Mouse (Mus musculus) small intestine, adult 2 months (tissue): Measurements from ENCODE around the gene 4931409K22Rik.

Source experiments
- CTCF ChIP-seq: fragments of 200-500 bp; IDR thresholded peaks from 2 replicates; pipeline ENCODE4 v1.5.1; 2012; ENCODE audit warnings: low read depth, mild to moderate bottlenecking, control low read depth, inconsistent platforms, low read length, moderate library complexity, mixed read lengths; ENCODE audit not compliant: insufficient replicate concordance, insufficient read length; ENCODE audit errors: extremely low read depth
- POLR2A ChIP-seq: fragments of 200-500 bp; IDR thresholded peaks from 2 replicates; pipeline ENCODE4 v1.6.1; 2012; ENCODE audit warnings: low read depth, mild to moderate bottlenecking, control low read depth, inconsistent platforms, low read length, moderate library complexity

DNA sequence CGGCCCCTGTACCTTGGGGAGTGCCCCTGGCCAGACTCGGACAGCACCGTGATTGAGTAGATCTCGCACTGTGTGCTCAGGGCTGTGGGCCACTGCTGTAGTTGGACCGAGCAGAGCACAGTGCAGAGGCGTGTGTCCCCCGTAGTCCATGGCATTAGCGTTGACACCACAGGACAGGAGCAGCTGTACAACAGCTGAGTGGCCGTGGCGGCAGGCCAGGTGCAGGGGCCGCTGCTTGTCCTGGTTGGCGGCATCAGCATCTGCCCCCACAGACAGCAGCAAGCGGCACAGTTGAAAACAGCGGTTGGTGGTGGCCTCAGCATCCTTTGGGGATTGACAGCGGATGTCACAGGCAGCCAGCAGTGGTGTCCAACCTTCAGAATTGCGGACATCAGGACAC, 19.0 kb downstream of the 4931409K22Rik start:
- no peak for TF ChIP-seq POLR2A
- no peak for TF ChIP-seq CTCF
